ENCODE assay signal across 10 mouse cellular contexts in the genomic region with DNA sequence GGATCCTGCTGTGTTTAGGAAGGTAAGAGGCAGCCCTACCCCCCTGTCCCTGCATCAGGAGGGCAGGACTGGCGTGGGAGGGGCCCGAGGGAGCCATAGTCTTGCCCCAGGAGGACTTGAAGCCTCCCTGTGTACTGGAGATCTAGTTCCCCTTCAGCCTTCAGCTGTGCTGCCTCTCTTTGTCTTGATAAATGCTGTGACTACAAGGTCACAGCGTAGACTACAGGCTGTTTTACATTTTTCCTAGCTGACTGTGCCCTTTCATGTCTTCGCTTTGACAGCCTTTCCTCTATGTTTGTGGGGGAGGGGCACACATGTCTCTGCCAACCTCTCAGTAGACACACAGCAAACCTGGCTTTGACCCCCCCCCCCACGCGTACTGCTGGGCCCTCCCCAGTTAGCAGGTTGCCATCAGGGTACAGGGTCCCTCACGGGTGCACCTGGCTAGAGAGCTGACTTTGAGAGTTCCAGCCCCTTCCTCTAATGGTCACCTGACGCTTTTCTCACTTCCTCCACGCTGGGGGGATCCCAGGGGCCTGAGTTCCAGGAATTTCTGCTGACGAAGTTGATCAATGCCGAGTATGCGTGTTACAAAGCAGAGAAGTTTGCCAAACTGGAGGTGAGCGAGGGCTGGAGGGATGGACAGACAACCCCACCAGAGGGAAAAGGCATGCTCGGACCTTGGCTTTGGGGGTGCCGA. TPM values are rescaled to one million over a fixed set of nuclear protein-coding genes. Genes with fewer than 3 reads are reported as not detected.
A peak's percentile ranks its signal among the peaks of the same experiment; 100 is the strongest.
DNase-seq lines count a peak whose midpoint lies in the region; ATAC-seq and TF ChIP-seq lines count a peak whose summit lies in the region.
"Had no signal": no experiment of that assay in that cellular context is flagged by ENCODE, and none has a peak within 500 bp of the region (broad histone marks: within the 10 kb centered on the region; RNA-seq: fewer than 3 reads in every experiment).

No protein-coding gene starts in this region.

- DNase-seq in lung, embryonic 14.5 days, result peak; percentile 27
- DNase-seq in lung, postnatal 4 days, result no peak
- no peak for DNase-seq in stomach, postnatal 0 days (ENCODE audit: low spot score)
- DNase-seq in left cerebral cortex, postnatal 10 days (ENCODE audit: extremely low spot score in 1 of 2, low spot score in 2 of 2), result no peak
- no peak for DNase-seq in kidney, postnatal 25 days
- no peak for DNase-seq in layer of hippocampus, adult 9-11 months
- DNase-seq: cerebellum, postnatal 10 days had no signal

- intact Hi-C loops in left cerebral cortex, postnatal 10 days (cut with DNase I), result no loop called here

- peaks cover 5% of the 10 kb centered on the region; the same call in 1 of the 2 replicates for H3K4me1 ChIP-seq in lung, embryonic 14.5 days (ENCODE audit: insufficient read depth)
- peaks cover 8% of the 10 kb centered on the region; the same call in 1 of the 2 replicates for H3K4me1 ChIP-seq in embryonic fibroblast, embryonic 13.5 days (ENCODE audit: control insufficient read depth, insufficient read depth, low read length)
- H3K4me1 ChIP-seq in limb, embryonic 13.5 days, result peaks cover 26% of the 10 kb centered on the region
- H3K4me1 ChIP-seq in stomach, postnatal 0 days (replicated peaks; ENCODE audit: control insufficient read depth, insufficient read depth), result no peaks in the 10 kb centered on the region

- no peak overlapping the region for H3K27ac ChIP-seq in lung, embryonic 14.5 days (ENCODE audit: low read depth)
- peak overlapping the region; percentile 6; the same call in 1 of the 2 replicates for H3K27ac ChIP-seq in embryonic fibroblast, embryonic 13.5 days (ENCODE audit: insufficient read depth, low read length)
- H3K27ac ChIP-seq in limb, embryonic 13.5 days, result no peak overlapping the region
- no peak overlapping the region for H3K27ac ChIP-seq in stomach, postnatal 0 days (replicated peaks)
- H3K27ac ChIP-seq: liver, embryonic 12.5 days had no signal

- no peak for ATAC-seq in lung, embryonic 14.5 days (ENCODE audit: insufficient read depth)
- ATAC-seq in limb, embryonic 13.5 days (ENCODE audit: low FRiP score, low read depth), result no peak
- ATAC-seq in stomach, postnatal 0 days (ENCODE audit: low FRiP score, low TSS enrichment), result no peak
- ATAC-seq: liver, embryonic 12.5 days had no signal

- H3K4me2 ChIP-seq in lung, embryonic 14.5 days, result no peak overlapping the region
- H3K4me2 ChIP-seq in limb, embryonic 13.5 days (replicated peaks), result peak overlapping the region; percentile 34
- H3K4me2 ChIP-seq in stomach, postnatal 0 days (replicated peaks; ENCODE audit: low read depth), result no peak overlapping the region
- H3K4me2 ChIP-seq: liver, embryonic 12.5 days had no signal

- no peak for TF ChIP-seq CTCF in lung, embryonic 14.5 days (IDR thresholded peaks at IDR 0.05; ENCODE audit: low read depth)
- TF ChIP-seq CTCF in embryonic fibroblast, embryonic 13.5 days (IDR thresholded peaks at IDR 0.05; ENCODE audit: borderline replicate concordance, insufficient read depth, low read length), result no peak
- peak; percentile 10; the same call in 1 of the 2 replicates for TF ChIP-seq CTCF in stomach, postnatal 0 days (IDR thresholded peaks at IDR 0.05; ENCODE audit: low read depth)

- no peaks in the 10 kb centered on the region for H3K36me3 ChIP-seq in lung, embryonic 14.5 days (ENCODE audit: insufficient read depth)
- no peaks in the 10 kb centered on the region for H3K36me3 ChIP-seq in limb, embryonic 13.5 days
- H3K36me3 ChIP-seq in stomach, postnatal 0 days (ENCODE audit: control insufficient read depth, insufficient read depth, low read length), result no peaks in the 10 kb centered on the region; the same call in 1 of the 2 replicates
- H3K36me3 ChIP-seq: liver, embryonic 12.5 days had no signal

- 23% methylated on average over 15 of the region's 15 CpGs for WGBS in lung, embryonic 14.5 days
- WGBS in limb, embryonic 13.5 days, result 26% methylated on average over 15 of the region's 15 CpGs
- WGBS in stomach, postnatal 0 days, result 39% methylated on average over 15 of the region's 15 CpGs

- no peak; the same call in 1 of the 2 replicates for TF ChIP-seq POLR2A in embryonic fibroblast, embryonic 13.5 days (IDR thresholded peaks at IDR 0.05; ENCODE audit: low read depth, low read length)

- no peak overlapping the region for H3K4me3 ChIP-seq in lung, embryonic 14.5 days (ENCODE audit: low read depth, low read length)
- H3K4me3 ChIP-seq in embryonic fibroblast, embryonic 13.5 days (ENCODE audit: insufficient read depth, low read length), result no peak overlapping the region
- no peak overlapping the region for H3K4me3 ChIP-seq in limb, embryonic 13.5 days
- no peak overlapping the region for H3K4me3 ChIP-seq in stomach, postnatal 0 days (ENCODE audit: low read depth, low read length)
- H3K4me3 ChIP-seq: liver, embryonic 12.5 days had no signal

- H3K27me3 ChIP-seq in lung, embryonic 14.5 days (ENCODE audit: insufficient read depth, low read length), result peaks cover 17% of the 10 kb centered on the region
- H3K27me3 ChIP-seq in limb, embryonic 13.5 days, result peaks cover 49% of the 10 kb centered on the region
- no peaks in the 10 kb centered on the region for H3K27me3 ChIP-seq in stomach, postnatal 0 days (ENCODE audit: control insufficient read depth, insufficient read depth, low read length)

- no peak for TF ChIP-seq EP300 in stomach, postnatal 0 days (optimal IDR thresholded peaks at IDR 0.05)

- H3K9ac ChIP-seq in lung, embryonic 14.5 days, result no peak overlapping the region
- H3K9ac ChIP-seq in limb, embryonic 13.5 days, result 0 out of 2 replicates have a peak overlapping the region, but pooled peaks have one; percentile 55
- no peak overlapping the region for H3K9ac ChIP-seq in stomach, postnatal 0 days (ENCODE audit: low read length)
- H3K9ac ChIP-seq: liver, embryonic 12.5 days had no signal

- no peaks in the 10 kb centered on the region for H3K9me3 ChIP-seq in lung, embryonic 14.5 days (ENCODE audit: low read depth, low read length)
- no peaks in the 10 kb centered on the region for H3K9me3 ChIP-seq in limb, embryonic 13.5 days
- H3K9me3 ChIP-seq in stomach, postnatal 0 days (ENCODE audit: control insufficient read depth, low read length), result no peaks in the 10 kb centered on the region
- H3K9me3 ChIP-seq: liver, embryonic 12.5 days had no signal

RNA-seq across cellular contexts. Expression of gene Rap1gap, which starts 55.0 kb away (rescaled TPM):
- polyA plus RNA-seq in lung, embryonic 14.5 days (2014; fragmentation: Nextera tagmentation; extraction: Ambion mirVana), result 7.0 and 8.4 TPM in 2 replicates
- polyA plus RNA-seq in embryonic fibroblast, embryonic 13.5 days (2011; ENCODE audit: insufficient read length, low read depth, missing spikeins), result 6.8 and 6.9 TPM in 2 replicates
- 10.7 and 11.4 TPM in 2 replicates for polyA plus RNA-seq in limb, embryonic 13.5 days (2015; fragmentation: Nextera tagmentation; extraction: Ambion mirVana)
- polyA plus RNA-seq in stomach, postnatal 0 days (2015; fragmentation: Nextera tagmentation; extraction: Ambion mirVana), result 70.1 and 73.0 TPM in 2 replicates
- total RNA-seq in left cerebral cortex, postnatal 10 days (2021), result 100 to 1,000 TPM; 228 to 242 TPM
